Mouse (Mus musculus): ENCODE data around the gene Olfr1154. TPM values are rescaled to one million over a fixed set of nuclear protein-coding genes. Genes with fewer than 3 reads are reported as not detected.

Gene Olfr1154
- not detected in 2 replicates for polyA plus RNA-seq (2012; rRNA removed)

- TF ChIP-seq CTCF (IDR thresholded peaks at IDR 0.05; ENCODE audit: extremely low read depth, insufficient read depth, low read length) (no peak), POLR2A (IDR thresholded peaks at IDR 0.05; ENCODE audit: extremely low read depth, insufficient read depth, low read length) (no peak)
- H3K4me1 ChIP-seq (ENCODE audit: control insufficient read depth, insufficient read depth, low read length): no peaks in the 10 kb centered on the region
- H3K4me3 ChIP-seq (ENCODE audit: insufficient read depth, low read length): no peak within 1 kb of the TSS
- no peak within 1 kb of the TSS for H3K27ac ChIP-seq (ENCODE audit: insufficient read depth, low read length)
Measured at GRCm38 (mm10) chr2:87905066-87905465, at the start of gene Olfr1154. Gene Olfr1154, minus strand, starts transcription at chr2:87905166.

- Histone ChIP-seq H3K4me3 (ENCODE audit: insufficient read depth, low read length) (no peak within 1 kb of the TSS), H3K27ac (ENCODE audit: insufficient read depth, low read length) (no peak within 1 kb of the TSS), H3K4me1 (ENCODE audit: control insufficient read depth, insufficient read depth, low read length) (no peaks in the 10 kb centered on the region)
- TF ChIP-seq CTCF (IDR thresholded peaks at IDR 0.05; ENCODE audit: extremely low read depth, insufficient read depth, low read length) (no peak), POLR2A (IDR thresholded peaks at IDR 0.05; ENCODE audit: extremely low read depth, insufficient read depth, low read length) (no peak)
Measured at GRCm38 (mm10) chr2:87953000-87953399, 48.0 kb upstream of the Olfr1154 start, which contains the start of gene Olfr1156. Gene Olfr1156, minus strand, starts transcription at chr2:87953100.

- H3K4me1 ChIP-seq (ENCODE audit: control insufficient read depth, insufficient read depth, low read length): no peaks in the 10 kb centered on the region
- no peak within 1 kb of the TSS for H3K4me3 ChIP-seq (ENCODE audit: insufficient read depth, low read length)
- TF ChIP-seq CTCF (IDR thresholded peaks at IDR 0.05; ENCODE audit: extremely low read depth, insufficient read depth, low read length) (no peak), POLR2A (IDR thresholded peaks at IDR 0.05; ENCODE audit: extremely low read depth, insufficient read depth, low read length) (no peak)
- no peak within 1 kb of the TSS for H3K27ac ChIP-seq (ENCODE audit: insufficient read depth, low read length)
Measured at GRCm38 (mm10) chr2:87945037-87945436, 40.1 kb upstream of the Olfr1154 start, which contains the start of gene Olfr1155. Gene Olfr1155, minus strand, starts transcription at chr2:87945137.

DNA sequence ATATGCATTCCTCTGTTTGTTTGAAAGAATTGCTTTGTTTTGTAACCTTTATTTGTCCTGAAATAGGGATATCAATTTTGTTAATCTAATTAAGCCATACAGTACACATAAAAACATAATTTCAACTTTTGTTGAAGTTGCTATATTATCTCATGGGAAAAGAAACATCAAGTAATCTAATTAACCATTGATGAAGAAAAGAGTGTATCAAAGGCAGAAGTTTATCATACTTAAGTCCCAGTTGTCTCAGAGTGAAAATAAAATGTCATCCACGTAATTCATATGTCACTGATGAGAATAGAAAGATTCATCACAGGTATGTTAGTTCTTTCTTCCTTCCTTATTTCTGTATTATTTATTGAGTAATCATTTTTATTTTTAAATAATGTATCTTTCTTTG, 10.3 kb downstream of the Olfr1154 start, which contains the start of gene Olfr1153:
Gene Olfr1153 (plus strand): TSS at position 301 of the 400 bp plus-strand sequence.
- Histone ChIP-seq H3K4me3 (ENCODE audit: insufficient read depth, low read length) (no peak within 1 kb of the TSS), H3K27ac (ENCODE audit: insufficient read depth, low read length) (no peak within 1 kb of the TSS), H3K4me1 (ENCODE audit: control insufficient read depth, insufficient read depth, low read length) (no peaks in the 10 kb centered on the region)
- no peak for TF ChIP-seq CTCF (IDR thresholded peaks at IDR 0.05; ENCODE audit: extremely low read depth, insufficient read depth, low read length)
- no peak for TF ChIP-seq POLR2A (IDR thresholded peaks at IDR 0.05; ENCODE audit: extremely low read depth, insufficient read depth, low read length)

GRCm38 (mm10) chr2:87866192-87866591, 38.8 kb downstream of the Olfr1154 start, which contains the start of gene Olfr1152:
Gene Olfr1152, plus strand, starts transcription at chr2:87866492.
- no peak for TF ChIP-seq CTCF (IDR thresholded peaks at IDR 0.05; ENCODE audit: extremely low read depth, insufficient read depth, low read length)
- TF ChIP-seq POLR2A (IDR thresholded peaks at IDR 0.05; ENCODE audit: extremely low read depth, insufficient read depth, low read length): no peak
- Histone ChIP-seq H3K4me3 (ENCODE audit: insufficient read depth, low read length) (no peak within 1 kb of the TSS), H3K27ac (ENCODE audit: insufficient read depth, low read length) (no peak within 1 kb of the TSS), H3K4me1 (ENCODE audit: control insufficient read depth, insufficient read depth, low read length) (no peaks in the 10 kb centered on the region)

GRCm38 (mm10) chr2:87855562-87855961, 49.4 kb downstream of the Olfr1154 start, which contains the start of gene Olfr1151:
Gene Olfr1151, plus strand, starts transcription at chr2:87855862.
- no peak within 1 kb of the TSS for H3K27ac ChIP-seq (ENCODE audit: insufficient read depth, low read length)
- H3K4me1 ChIP-seq (ENCODE audit: control insufficient read depth, insufficient read depth, low read length): no peaks in the 10 kb centered on the region
- no peak within 1 kb of the TSS for H3K4me3 ChIP-seq (ENCODE audit: insufficient read depth, low read length)
- TF ChIP-seq POLR2A (IDR thresholded peaks at IDR 0.05; ENCODE audit: extremely low read depth, insufficient read depth, low read length): no peak
- no peak for TF ChIP-seq CTCF (IDR thresholded peaks at IDR 0.05; ENCODE audit: extremely low read depth, insufficient read depth, low read length)

Other genes with a start within 250 kb of the Olfr1154 start
- gene Olfr1134, start 246.7 kb downstream of the Olfr1154 start, polyA plus RNA-seq (2012; rRNA removed): not detected in 2 replicates
- not detected in 2 replicates for gene Olfr1135, start 231.5 kb downstream of the Olfr1154 start, polyA plus RNA-seq (2012; rRNA removed)
- gene Olfr1136, start 211.2 kb downstream of the Olfr1154 start, polyA plus RNA-seq (2012; rRNA removed): not detected in 2 replicates
- not detected in 2 replicates for gene Olfr1137, start 192.0 kb downstream of the Olfr1154 start, polyA plus RNA-seq (2012; rRNA removed)
- not detected in 2 replicates for gene Olfr1138, start 165.2 kb downstream of the Olfr1154 start, polyA plus RNA-seq (2012; rRNA removed)
- not detected in 2 replicates for gene Olfr1140, start 161.4 kb downstream of the Olfr1154 start, polyA plus RNA-seq (2012; rRNA removed)
- gene Olfr1141, start 151.2 kb downstream of the Olfr1154 start, polyA plus RNA-seq (2012; rRNA removed): not detected in 2 replicates
- not detected in 2 replicates for gene Olfr152, start 125.7 kb downstream of the Olfr1154 start, polyA plus RNA-seq (2012; rRNA removed)
- not detected in 2 replicates for gene Olfr1143, start 104.6 kb downstream of the Olfr1154 start, polyA plus RNA-seq (2012; rRNA removed)
- not detected in 2 replicates for gene Olfr1145, start 95.3 kb downstream of the Olfr1154 start, polyA plus RNA-seq (2012; rRNA removed)
- gene Olfr1148, start 74.6 kb downstream of the Olfr1154 start, polyA plus RNA-seq (2012; rRNA removed): not detected in 2 replicates
- not detected in 2 replicates for gene Olfr1150-ps1, start 61.2 kb downstream of the Olfr1154 start, polyA plus RNA-seq (2012; rRNA removed)
- not detected in 2 replicates for gene Olfr1151, start 49.3 kb downstream of the Olfr1154 start, polyA plus RNA-seq (2012; rRNA removed)
- not detected in 2 replicates for gene Olfr1152, start 38.7 kb downstream of the Olfr1154 start, polyA plus RNA-seq (2012; rRNA removed)
- gene Olfr1153, start 10.2 kb downstream of the Olfr1154 start, polyA plus RNA-seq (2012; rRNA removed): not detected in 2 replicates
- gene Olfr1155, start 40.0 kb upstream of the Olfr1154 start, polyA plus RNA-seq (2012; rRNA removed): not detected in 2 replicates
- not detected in 2 replicates for gene Olfr1156, start 47.9 kb upstream of the Olfr1154 start, polyA plus RNA-seq (2012; rRNA removed)
- not detected in 2 replicates for gene Olfr1157, start 63.1 kb upstream of the Olfr1154 start, polyA plus RNA-seq (2012; rRNA removed)
- gene Olfr74, start 69.5 kb upstream of the Olfr1154 start, polyA plus RNA-seq (2012; rRNA removed): not detected in 2 replicates
- gene Olfr1158, start 84.9 kb upstream of the Olfr1154 start, polyA plus RNA-seq (2012; rRNA removed): not detected in 2 replicates
- not detected in 2 replicates for gene Olfr1160, start 103.1 kb upstream of the Olfr1154 start, polyA plus RNA-seq (2012; rRNA removed)
- not detected in 2 replicates for gene Olfr1161, start 117.6 kb upstream of the Olfr1154 start, polyA plus RNA-seq (2012; rRNA removed)
- gene Olfr73, start 132.5 kb upstream of the Olfr1154 start, polyA plus RNA-seq (2012; rRNA removed): not detected in 2 replicates
- not detected in 2 replicates for gene Olfr1162, start 146.0 kb upstream of the Olfr1154 start, polyA plus RNA-seq (2012; rRNA removed)
- not detected in 2 replicates for gene Olfr1163, start 166.7 kb upstream of the Olfr1154 start, polyA plus RNA-seq (2012; rRNA removed)
- not detected in 2 replicates for gene Olfr1164, start 188.8 kb upstream of the Olfr1154 start, polyA plus RNA-seq (2012; rRNA removed)
- gene Olfr1166, start 223.1 kb upstream of the Olfr1154 start, polyA plus RNA-seq (2012; rRNA removed): not detected in 2 replicates

All from cortical plate, adult 2 months (tissue).